Mouse (Mus musculus): ENCODE measurements around the gene Birc2. TPM values are rescaled to one million over a fixed set of nuclear protein-coding genes. Genes with fewer than 3 reads are reported as not detected.

The Birc2 gene
- polyA plus RNA-seq, 1 experiment from 2014 or later: 52.8 TPM

GRCm38 (mm10) chr9:7835302-7835701 lies 1.6 kb downstream of the Birc2 start:
- Histone ChIP-seq H3K4me2 (ENCODE audit: low read length) (peak overlapping the region; percentile 76), H3K27ac (ENCODE audit: low read depth, low read length) (no peak overlapping the region), H3K27me3 (replicated peaks; ENCODE audit: control insufficient read depth, insufficient read depth, low read length) (no peaks in the 10 kb centered on the region), H3K36me3 (ENCODE audit: control insufficient read depth, insufficient read depth, low read length) (peaks cover 16% of the 10 kb centered on the region), H3K9me3 (replicated peaks; ENCODE audit: control insufficient read depth, low read length) (no peaks in the 10 kb centered on the region), H3K9ac (ENCODE audit: low read length) (no peak overlapping the region), H3K4me3 (ENCODE audit: low read depth, low read length) (no peak overlapping the region), H3K4me1 (ENCODE audit: control insufficient read depth, insufficient read depth, low read length) (peaks cover 17% of the 10 kb centered on the region)
- no peak for DNase-seq (ENCODE audit: low spot score)
- WGBS: 90% methylated on average over 1 of the region's 1 CpGs
- ATAC-seq: no peak

- Histone ChIP-seq H3K27ac (ENCODE audit: low read depth, low read length) (no peak overlapping the region), H3K36me3 (ENCODE audit: control insufficient read depth, insufficient read depth, low read length) (peaks cover 16% of the 10 kb centered on the region), H3K27me3 (replicated peaks; ENCODE audit: control insufficient read depth, insufficient read depth, low read length) (no peaks in the 10 kb centered on the region), H3K4me3 (ENCODE audit: low read depth, low read length) (no peak overlapping the region), H3K9ac (ENCODE audit: low read length) (no peak overlapping the region), H3K4me2 (ENCODE audit: low read length) (peak overlapping the region; percentile 28), H3K4me1 (ENCODE audit: control insufficient read depth, insufficient read depth, low read length) (peaks cover 20% of the 10 kb centered on the region), H3K9me3 (replicated peaks; ENCODE audit: control insufficient read depth, low read length) (no peaks in the 10 kb centered on the region)
- no peak for ATAC-seq
- 93% methylated on average over 6 of the region's 6 CpGs for WGBS
- no peak for DNase-seq (ENCODE audit: low spot score)
Measured at GRCm38 (mm10) chr9:7833421-7833820, 3.4 kb downstream of the Birc2 start.

- peaks cover 18% of the 10 kb centered on the region for H3K4me1 ChIP-seq (ENCODE audit: control insufficient read depth, insufficient read depth, low read length)
- H3K9me3 ChIP-seq (replicated peaks; ENCODE audit: control insufficient read depth, low read length): no peaks in the 10 kb centered on the region
- no peak overlapping the region for H3K27ac ChIP-seq (ENCODE audit: low read depth, low read length)
- H3K4me2 ChIP-seq (ENCODE audit: low read length): peak overlapping the region; percentile 18; the same call in 1 of the 2 replicates
- WGBS: 86% methylated on average over 9 of the region's 9 CpGs
- DNase-seq (ENCODE audit: low spot score) (no peak), ATAC-seq (0 out of 2 replicates have a peak, but pooled peaks have one; percentile 32)
- no peak overlapping the region for H3K9ac ChIP-seq (ENCODE audit: low read length)
- H3K36me3 ChIP-seq (ENCODE audit: control insufficient read depth, insufficient read depth, low read length): peaks cover 23% of the 10 kb centered on the region
- H3K4me3 ChIP-seq (ENCODE audit: low read depth, low read length): no peak overlapping the region
- no peaks in the 10 kb centered on the region for H3K27me3 ChIP-seq (replicated peaks; ENCODE audit: control insufficient read depth, insufficient read depth, low read length)
Measured at GRCm38 (mm10) chr9:7829531-7830528, 7.0 kb downstream of the Birc2 start.

- Histone ChIP-seq H3K4me2 (ENCODE audit: low read length) (no peak overlapping the region), H3K27me3 (replicated peaks; ENCODE audit: control insufficient read depth, insufficient read depth, low read length) (no peaks in the 10 kb centered on the region), H3K4me3 (ENCODE audit: low read depth, low read length) (no peak overlapping the region), H3K27ac (ENCODE audit: low read depth, low read length) (no peak overlapping the region), H3K9ac (ENCODE audit: low read length) (no peak overlapping the region), H3K9me3 (replicated peaks; ENCODE audit: control insufficient read depth, low read length) (no peaks in the 10 kb centered on the region), H3K36me3 (ENCODE audit: control insufficient read depth, insufficient read depth, low read length) (peaks cover 20% of the 10 kb centered on the region), H3K4me1 (ENCODE audit: control insufficient read depth, insufficient read depth, low read length) (peaks cover 16% of the 10 kb centered on the region)
- no peak for ATAC-seq
- no peak for DNase-seq (ENCODE audit: low spot score)
- WGBS: 97% methylated on average over 4 of the region's 4 CpGs
Measured at GRCm38 (mm10) chr9:7828706-7829105, 8.2 kb downstream of the Birc2 start.

GRCm38 (mm10) chr9:7824916-7825315 lies 11.9 kb downstream of the Birc2 start:
- Histone ChIP-seq H3K4me3 (ENCODE audit: low read depth, low read length) (no peak overlapping the region), H3K9me3 (replicated peaks; ENCODE audit: control insufficient read depth, low read length) (no peaks in the 10 kb centered on the region), H3K36me3 (ENCODE audit: control insufficient read depth, insufficient read depth, low read length) (peaks cover 24% of the 10 kb centered on the region), H3K4me1 (ENCODE audit: control insufficient read depth, insufficient read depth, low read length) (no peaks in the 10 kb centered on the region; the same call in 1 of the 2 replicates), H3K4me2 (ENCODE audit: low read length) (no peak overlapping the region), H3K9ac (ENCODE audit: low read length) (no peak overlapping the region), H3K27me3 (replicated peaks; ENCODE audit: control insufficient read depth, insufficient read depth, low read length) (no peaks in the 10 kb centered on the region), H3K27ac (ENCODE audit: low read depth, low read length) (no peak overlapping the region)
- WGBS: 94% methylated on average over 5 of the region's 5 CpGs
- DNase-seq (ENCODE audit: low spot score) (no peak), ATAC-seq (no peak)

GRCm38 (mm10) chr9:7822758-7823157 lies 14.1 kb downstream of the Birc2 start:
- H3K27ac ChIP-seq (ENCODE audit: low read depth, low read length): no peak overlapping the region
- H3K4me1 ChIP-seq (ENCODE audit: control insufficient read depth, insufficient read depth, low read length): no peaks in the 10 kb centered on the region
- no peaks in the 10 kb centered on the region for H3K9me3 ChIP-seq (replicated peaks; ENCODE audit: control insufficient read depth, low read length)
- peaks cover 42% of the 10 kb centered on the region for H3K36me3 ChIP-seq (ENCODE audit: control insufficient read depth, insufficient read depth, low read length)
- H3K4me2 ChIP-seq (ENCODE audit: low read length): no peak overlapping the region
- H3K9ac ChIP-seq (ENCODE audit: low read length): no peak overlapping the region
- H3K4me3 ChIP-seq (ENCODE audit: low read depth, low read length): no peak overlapping the region
- DNase-seq (ENCODE audit: low spot score): peak; percentile 5
- no peak for ATAC-seq
- H3K27me3 ChIP-seq (replicated peaks; ENCODE audit: control insufficient read depth, insufficient read depth, low read length): no peaks in the 10 kb centered on the region
- WGBS: 95% methylated on average over 3 of the region's 3 CpGs

- no peak overlapping the region for H3K4me3 ChIP-seq (ENCODE audit: low read depth, low read length)
- H3K36me3 ChIP-seq (ENCODE audit: control insufficient read depth, insufficient read depth, low read length): no peaks in the 10 kb centered on the region
- H3K4me1 ChIP-seq (ENCODE audit: control insufficient read depth, insufficient read depth, low read length): no peaks in the 10 kb centered on the region
- ATAC-seq: no peak
- 54% methylated on average over 4 of the region's 5 CpGs for WGBS
- no peak for DNase-seq (ENCODE audit: low spot score)
- no peaks in the 10 kb centered on the region for H3K27me3 ChIP-seq (replicated peaks; ENCODE audit: control insufficient read depth, insufficient read depth, low read length)
- no peak overlapping the region for H3K9ac ChIP-seq (ENCODE audit: low read length)
- no peak overlapping the region for H3K27ac ChIP-seq (ENCODE audit: low read depth, low read length)
- no peaks in the 10 kb centered on the region for H3K9me3 ChIP-seq (replicated peaks; ENCODE audit: control insufficient read depth, low read length)
- H3K4me2 ChIP-seq (ENCODE audit: low read length): no peak overlapping the region
Measured at GRCm38 (mm10) chr9:7805101-7805506, 31.8 kb downstream of the Birc2 start.

GRCm38 (mm10) chr9:7798555-7798954 lies 38.3 kb downstream of the Birc2 start:
- 92% methylated on average over 3 of the region's 3 CpGs for WGBS
- Histone ChIP-seq H3K36me3 (ENCODE audit: control insufficient read depth, insufficient read depth, low read length) (peaks cover 8% of the 10 kb centered on the region; the same call in 1 of the 2 replicates), H3K27ac (ENCODE audit: low read depth, low read length) (no peak overlapping the region), H3K9me3 (replicated peaks; ENCODE audit: control insufficient read depth, low read length) (no peaks in the 10 kb centered on the region), H3K9ac (ENCODE audit: low read length) (no peak overlapping the region), H3K27me3 (replicated peaks; ENCODE audit: control insufficient read depth, insufficient read depth, low read length) (no peaks in the 10 kb centered on the region), H3K4me3 (ENCODE audit: low read depth, low read length) (no peak overlapping the region), H3K4me2 (ENCODE audit: low read length) (no peak overlapping the region), H3K4me1 (ENCODE audit: control insufficient read depth, insufficient read depth, low read length) (no peaks in the 10 kb centered on the region)
- DNase-seq (ENCODE audit: low spot score) (no peak), ATAC-seq (peak; percentile 33; the same call in 1 of the 2 replicates)

GRCm38 (mm10) chr9:7797542-7797941 lies 39.3 kb downstream of the Birc2 start:
- Histone ChIP-seq H3K4me3 (ENCODE audit: low read depth, low read length) (no peak overlapping the region), H3K9ac (ENCODE audit: low read length) (no peak overlapping the region), H3K4me1 (ENCODE audit: control insufficient read depth, insufficient read depth, low read length) (no peaks in the 10 kb centered on the region), H3K27ac (ENCODE audit: low read depth, low read length) (no peak overlapping the region), H3K27me3 (replicated peaks; ENCODE audit: control insufficient read depth, insufficient read depth, low read length) (no peaks in the 10 kb centered on the region), H3K9me3 (replicated peaks; ENCODE audit: control insufficient read depth, low read length) (no peaks in the 10 kb centered on the region), H3K36me3 (ENCODE audit: control insufficient read depth, insufficient read depth, low read length) (peaks cover 15% of the 10 kb centered on the region; the same call in 1 of the 2 replicates), H3K4me2 (ENCODE audit: low read length) (no peak overlapping the region)
- DNase-seq (ENCODE audit: low spot score) (no peak), ATAC-seq (no peak)
- WGBS: 98% methylated on average over 2 of the region's 2 CpGs
